Mouse (Mus musculus) right cerebral cortex, postnatal 10 days (tissue): ENCODE measurements around the gene Hp.
A peak's percentile ranks its signal among the peaks of the same experiment; 100 is the strongest.

Source experiments
- DNase-seq, 2 experiments: peaks; one replicate each; pipeline ENCODE4 v3.0.0; 2021; ENCODE audit warnings: low spot score in 2 of 2

Hp gene

GRCm38 (mm10) chr8:109578900-109579301 is at the start of gene Hp:
Gene Hp (minus strand): TSS chr8:109579172.
- DNase-seq = no peak

- peak in 1 of 2 experiments; percentile 42 for DNase-seq
Measured at GRCm38 (mm10) chr8:109628638-109629037, 49.7 kb upstream of the Hp start.

GRCm38 (mm10) chr8:109615569-109615968 is 36.6 kb upstream of the Hp start:
- no peak for DNase-seq

DNA sequence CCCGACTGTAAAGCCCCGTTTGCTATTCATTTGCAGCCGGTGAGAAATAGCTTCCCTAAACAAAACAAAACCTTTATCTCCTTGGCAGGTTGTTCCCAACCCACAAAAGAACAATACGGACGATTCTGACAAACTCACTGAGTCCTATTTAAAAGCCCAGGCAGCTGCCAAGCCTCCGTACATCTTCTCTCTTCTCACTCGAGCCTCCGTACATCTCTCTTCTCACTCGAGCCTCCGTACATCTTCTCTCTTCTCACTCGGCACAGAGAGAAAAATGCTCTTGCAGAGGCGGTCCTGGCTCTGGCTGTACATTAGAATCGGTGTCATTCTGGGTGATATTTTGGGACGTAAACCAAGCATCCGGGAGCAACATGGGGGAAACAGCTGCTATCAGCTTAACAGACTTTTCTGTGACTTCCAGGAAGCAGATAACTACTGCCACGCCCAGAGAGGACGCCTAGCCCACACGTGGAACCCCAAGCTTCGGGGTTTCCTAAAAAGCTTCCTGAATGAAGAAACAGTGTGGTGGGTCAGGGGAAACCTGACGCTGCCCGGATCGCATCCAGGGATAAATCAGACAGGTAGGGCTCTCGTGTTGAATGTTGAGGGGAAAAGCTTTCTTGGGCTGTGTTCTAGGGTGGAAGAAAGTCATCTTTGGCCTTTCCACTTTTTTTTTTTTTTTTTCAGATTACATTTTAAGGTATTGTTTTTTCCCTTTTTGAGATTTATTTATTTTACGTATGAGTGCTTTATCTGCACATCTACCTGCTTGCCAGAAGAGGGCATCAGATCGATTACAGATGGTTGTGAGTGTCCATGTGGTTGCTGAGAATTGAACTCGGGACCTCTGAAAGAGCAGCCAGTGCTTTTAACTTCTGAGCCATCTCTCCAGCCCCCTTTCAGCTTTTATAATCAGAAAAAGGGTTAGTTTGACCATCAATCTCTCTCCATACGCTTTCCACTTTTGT is 35.6 kb upstream of the Hp start, which contains the start of gene Pkd1l3:
Gene Pkd1l3 (plus strand): TSS at position 275 of the 968 bp plus-strand sequence.
- no peak for DNase-seq

DNA sequence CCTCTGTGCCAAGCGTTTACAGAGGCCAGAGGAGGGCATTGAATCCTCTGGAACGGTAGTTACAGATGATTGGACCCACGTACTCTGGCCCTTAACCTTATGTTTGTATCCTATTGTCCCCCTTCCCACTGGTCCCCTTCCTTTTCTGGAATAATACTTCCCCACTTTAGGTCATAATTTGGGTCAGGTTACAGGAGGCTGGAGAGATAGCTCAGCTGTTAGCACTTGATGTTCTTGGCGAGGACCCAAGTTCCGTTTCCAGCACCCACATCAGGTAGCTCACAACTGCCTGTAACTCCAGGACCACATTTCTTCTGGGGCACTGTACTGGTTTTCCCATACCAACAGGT is 30.2 kb upstream of the Hp start:
- DNase-seq = peak in 1 of 2 experiments; percentile 46

DNA sequence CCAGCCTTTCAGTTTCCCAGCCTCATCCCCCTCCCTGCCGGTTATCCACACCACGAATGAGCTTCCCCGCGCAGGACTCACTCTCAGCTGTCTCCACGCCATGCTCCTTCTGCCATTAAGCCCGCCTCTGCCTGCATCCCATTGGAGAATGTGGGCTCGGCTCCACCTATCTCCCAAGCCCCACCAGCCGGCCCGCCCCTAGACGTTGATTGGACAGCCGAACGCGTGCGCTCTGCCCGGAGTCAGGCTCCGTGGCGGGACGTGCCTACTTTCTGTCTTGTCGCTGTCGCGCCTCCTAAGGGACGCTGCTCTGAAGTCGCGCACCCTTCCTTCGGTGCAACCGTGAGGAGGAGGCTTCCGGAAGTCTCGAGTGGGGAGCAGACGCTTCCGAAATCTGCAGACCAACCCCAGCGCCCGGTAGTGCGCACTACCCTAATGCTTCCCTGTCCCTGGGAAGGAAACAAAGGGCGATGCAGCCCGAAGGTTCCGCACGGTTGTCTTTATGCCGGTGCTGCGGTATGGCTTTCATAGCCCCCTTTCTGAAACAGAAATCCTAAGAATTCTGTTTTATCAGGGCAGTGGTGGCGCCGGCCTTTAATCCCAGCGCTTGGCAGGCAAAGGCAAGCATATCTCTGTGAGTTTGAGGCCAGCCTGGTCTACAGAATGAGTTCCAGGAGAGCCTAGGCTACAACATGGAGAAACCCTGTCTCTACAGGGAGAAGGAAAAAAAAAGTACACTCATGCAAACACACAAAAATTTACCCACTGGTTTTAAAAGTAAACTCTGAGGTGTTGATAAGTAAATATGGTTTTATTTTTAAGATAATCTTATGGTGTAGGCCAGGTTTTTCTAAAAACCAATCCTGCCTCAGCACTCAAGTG is 29.5 kb upstream of the Hp start, which contains the start of gene Dhodh:
Gene Dhodh (minus strand): TSS at position 403 of the 882 bp plus-strand sequence.
- DNase-seq = peak; percentile 99

- no peak for DNase-seq
Measured at GRCm38 (mm10) chr8:109607650-109608049, 28.7 kb upstream of the Hp start.

DNA sequence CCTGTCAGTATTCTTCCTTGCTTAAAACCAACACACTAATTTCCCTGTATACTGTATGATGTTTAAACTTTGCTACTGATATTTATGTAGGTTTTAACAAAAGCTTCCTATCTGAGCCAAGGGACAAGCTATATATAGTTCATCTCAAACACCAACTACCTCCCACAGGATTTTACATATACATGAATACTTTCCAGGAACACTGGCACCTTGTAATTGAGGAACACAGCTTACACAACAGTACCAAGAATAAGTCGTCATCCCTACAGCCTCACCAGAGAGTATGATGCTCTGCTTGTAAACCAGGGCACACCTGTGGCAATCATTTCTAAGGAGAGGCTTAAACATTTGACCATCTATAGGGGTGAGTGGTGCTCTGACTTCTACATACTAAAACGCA is 27.8 kb upstream of the Hp start:
- DNase-seq = no peak

DNA sequence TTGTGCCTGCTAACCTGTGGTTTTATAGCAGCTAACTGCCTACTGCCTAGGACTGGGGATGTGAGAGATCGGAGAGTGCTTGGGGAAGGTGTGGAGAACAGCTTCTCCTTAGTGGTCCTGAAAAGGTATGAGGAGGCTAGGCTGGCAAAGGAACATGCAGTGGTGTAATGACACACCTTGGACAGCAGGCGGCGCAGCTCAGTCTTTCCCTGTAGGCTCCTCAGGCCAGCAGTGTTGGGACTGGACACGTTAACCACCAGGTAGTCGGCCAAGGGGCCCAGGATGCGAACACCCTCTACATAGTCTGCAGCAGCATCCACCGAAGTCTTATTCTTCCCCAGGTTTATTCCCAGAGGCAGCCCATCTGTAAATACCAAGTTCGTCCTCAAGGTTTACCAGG is 16.9 kb upstream of the Hp start:
- peak in 1 of 2 experiments; percentile 51 for DNase-seq

GRCm38 (mm10) chr8:109593117-109593788 is 14.3 kb upstream of the Hp start:
- DNase-seq = no peak

GRCm38 (mm10) chr8:109592164-109592563 is 13.2 kb upstream of the Hp start:
- no peak for DNase-seq

- no peak for DNase-seq
Measured at GRCm38 (mm10) chr8:109591367-109591766, 12.4 kb upstream of the Hp start.

- no peak for DNase-seq
Measured at GRCm38 (mm10) chr8:109590901-109591300, 11.9 kb upstream of the Hp start.

DNA sequence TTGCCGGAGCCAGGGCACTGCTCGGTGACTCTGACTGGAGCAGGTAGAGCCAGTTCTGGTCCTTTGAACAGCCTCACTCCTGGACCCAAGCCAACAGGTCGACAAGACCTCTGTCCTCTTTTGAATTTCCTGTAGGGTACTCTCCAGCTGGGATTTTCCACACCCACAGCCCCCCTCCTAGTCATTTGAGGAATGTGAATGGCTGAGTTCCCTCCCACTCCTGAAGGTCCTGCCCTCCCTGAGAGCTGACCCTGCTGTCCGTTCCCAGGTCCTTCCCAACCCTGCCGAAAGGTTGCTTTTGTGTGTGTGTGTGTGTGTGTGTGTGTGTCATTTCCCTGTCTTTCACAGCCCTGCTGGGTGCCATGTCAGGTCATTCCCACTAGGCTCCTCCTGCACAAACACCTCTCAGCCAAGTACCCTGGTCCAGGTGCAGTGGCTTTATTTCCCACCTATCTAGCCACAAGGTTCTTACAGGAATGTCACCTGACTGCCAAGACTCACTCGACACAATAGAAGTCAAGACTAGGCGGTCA is 8.1 kb upstream of the Hp start:
- no peak for DNase-seq

- no peak for DNase-seq
Measured at GRCm38 (mm10) chr8:109585652-109586051, 6.7 kb upstream of the Hp start.

DNA sequence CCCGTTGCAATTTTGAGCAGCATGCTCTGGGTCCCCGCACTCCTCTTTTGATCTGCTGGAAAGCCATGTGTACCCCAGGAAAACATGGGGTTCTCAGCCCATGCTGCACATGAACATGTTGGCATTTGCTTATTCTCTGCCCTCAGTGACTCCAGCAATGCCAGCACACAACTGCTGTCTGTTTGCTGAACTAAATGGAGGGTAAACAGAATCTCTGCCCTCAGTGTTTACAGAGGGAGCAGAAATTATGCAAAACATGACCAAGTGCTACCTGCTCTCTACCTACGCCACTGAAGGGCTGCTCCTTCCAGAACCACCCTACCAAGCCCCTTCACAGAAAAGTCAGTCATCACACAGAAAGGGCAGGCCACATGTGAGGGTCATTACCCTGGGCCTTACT is 5.9 kb upstream of the Hp start:
- no peak for DNase-seq

- DNase-seq = no peak
Measured at GRCm38 (mm10) chr8:109584293-109584692, 5.3 kb upstream of the Hp start.

DNA sequence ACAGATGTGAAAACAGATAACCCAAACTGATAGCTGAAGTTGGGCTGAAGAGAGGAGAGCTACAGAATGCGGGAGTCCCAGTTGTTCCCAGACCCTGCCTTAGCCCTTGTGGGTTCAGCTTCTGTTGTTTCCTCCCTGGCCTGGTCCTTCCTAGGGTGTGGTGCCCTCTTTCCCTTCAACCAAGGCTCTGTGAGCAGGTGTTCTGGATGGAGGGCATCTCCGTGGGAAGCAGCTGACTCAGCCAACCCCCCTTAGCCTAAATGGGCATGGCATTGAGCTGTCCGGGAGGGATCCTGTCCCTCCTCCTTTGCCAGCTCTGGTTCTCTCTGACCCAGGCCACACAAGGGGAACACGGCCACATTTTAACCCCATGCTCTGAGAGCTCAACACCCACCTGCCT is 2.7 kb downstream of the Hp start:
- no peak for DNase-seq

GRCm38 (mm10) chr8:109571139-109571538 is 7.8 kb downstream of the Hp start:
- no peak for DNase-seq

GRCm38 (mm10) chr8:109565498-109566333 is 13.3 kb downstream of the Hp start, which contains the start of the genes Dhx38 and Txnl4b:
Gene Dhx38 (minus strand): TSS chr8:109565861.
Gene Txnl4b (plus strand): TSS chr8:109565892.
- DNase-seq = peak; percentile 99
